Mouse (Mus musculus): ENCODE measurements at regions not wholly inside any gene's neighbourhood (a gene's known extent, or its start where the extent isn't known, plus 50 kb on each side); places are given as distances from the start of the nearest gene placed in this dataset.

- TF ChIP-seq POLR2A (IDR thresholded peaks at IDR 0.05; ENCODE audit: borderline replicate concordance, insufficient read depth, low read length) (no peak), CTCF (IDR thresholded peaks at IDR 0.05; ENCODE audit: borderline replicate concordance, insufficient read depth, low read depth, low read length) (no peak)
- no peak for DNase-seq
- no peaks in the 10 kb centered on the region for H3K4me1 ChIP-seq (ENCODE audit: control insufficient read depth, insufficient read depth, low read length)
- no peak overlapping the region for H3K27ac ChIP-seq (ENCODE audit: insufficient read depth, low read length)
- 85% methylated on average over 9 of the region's 9 CpGs for WGBS
- no peaks in the 10 kb centered on the region for H3K27me3 ChIP-seq (ENCODE audit: control insufficient read depth, insufficient read depth, low read length)
- H3K4me3 ChIP-seq (replicated peaks; ENCODE audit: insufficient read depth, low read depth, low read length): no peak overlapping the region
Observed at GRCm38 (mm10) chr13:51227836-51228235, 57.0 kb downstream of the Nxnl2 start.

DNA sequence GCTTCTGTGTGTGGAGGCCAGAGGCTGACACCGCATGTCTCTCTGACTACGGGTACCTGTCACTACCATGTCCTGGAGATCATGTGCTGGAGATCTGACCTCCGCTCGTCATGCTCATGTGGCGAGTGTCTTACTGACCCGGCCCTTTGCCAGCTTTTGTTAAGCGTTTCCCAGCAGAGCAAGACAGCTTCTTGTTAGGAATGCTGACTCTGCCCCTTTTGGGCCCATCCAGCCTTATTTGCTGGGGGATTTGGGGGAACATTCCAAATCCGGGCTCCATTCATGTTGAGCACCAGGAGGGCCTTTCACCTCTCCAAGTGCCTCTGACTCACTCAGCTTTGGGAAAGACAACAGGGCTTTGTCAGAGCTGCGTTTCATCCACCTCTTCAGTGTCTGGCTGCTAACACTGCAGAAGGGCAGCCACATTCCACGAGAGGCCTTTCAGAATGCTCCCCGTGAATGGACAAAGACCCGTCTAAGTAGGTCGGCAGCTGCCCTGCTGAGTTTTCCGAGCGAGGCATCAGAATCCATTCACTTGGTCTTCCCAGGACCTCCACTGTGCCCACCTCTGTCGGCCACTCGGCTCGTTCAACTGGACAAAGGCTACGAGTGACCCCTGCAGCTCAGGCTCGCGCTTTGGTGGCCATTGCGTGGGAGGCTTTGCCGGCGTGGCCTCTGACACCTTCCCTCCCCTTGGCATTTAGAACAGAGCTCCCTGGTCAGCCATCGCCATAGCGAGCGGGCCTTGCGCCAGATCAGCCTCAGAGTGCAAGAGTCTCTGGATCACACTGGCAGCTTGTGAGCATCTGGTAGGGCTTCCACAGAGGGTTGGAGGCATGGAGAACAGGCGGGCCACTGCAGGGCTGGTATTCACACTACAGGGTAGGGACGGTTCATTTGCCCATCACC lies 58.3 kb downstream of the Nxnl2 start:
- TF ChIP-seq POLR2A (IDR thresholded peaks at IDR 0.05; ENCODE audit: borderline replicate concordance, insufficient read depth, low read length) (no peak), CTCF (IDR thresholded peaks at IDR 0.05; ENCODE audit: borderline replicate concordance, insufficient read depth, low read depth, low read length) (no peak)
- H3K4me1 ChIP-seq (ENCODE audit: control insufficient read depth, insufficient read depth, low read length): no peaks in the 10 kb centered on the region
- WGBS: 18% methylated on average over 30 of the region's 30 CpGs
- H3K4me3 ChIP-seq (replicated peaks; ENCODE audit: insufficient read depth, low read depth, low read length): no peak overlapping the region
- H3K27me3 ChIP-seq (ENCODE audit: control insufficient read depth, insufficient read depth, low read length): no peaks in the 10 kb centered on the region
- DNase-seq: peak; percentile 26 to 36
- no peak overlapping the region for H3K27ac ChIP-seq (ENCODE audit: insufficient read depth, low read length)

GRCm38 (mm10) chr13:51229862-51230261 lies 59.0 kb downstream of the Nxnl2 start:
- no peak overlapping the region for H3K27ac ChIP-seq (ENCODE audit: insufficient read depth, low read length)
- TF ChIP-seq CTCF (IDR thresholded peaks at IDR 0.05; ENCODE audit: borderline replicate concordance, insufficient read depth, low read depth, low read length): no peak
- H3K4me1 ChIP-seq (ENCODE audit: control insufficient read depth, insufficient read depth, low read length): no peaks in the 10 kb centered on the region
- no peaks in the 10 kb centered on the region for H3K27me3 ChIP-seq (ENCODE audit: control insufficient read depth, insufficient read depth, low read length)
- WGBS: 60% methylated on average over 4 of the region's 4 CpGs
- no peak for DNase-seq
- no peak overlapping the region for H3K4me3 ChIP-seq (replicated peaks; ENCODE audit: insufficient read depth, low read depth, low read length)

DNA sequence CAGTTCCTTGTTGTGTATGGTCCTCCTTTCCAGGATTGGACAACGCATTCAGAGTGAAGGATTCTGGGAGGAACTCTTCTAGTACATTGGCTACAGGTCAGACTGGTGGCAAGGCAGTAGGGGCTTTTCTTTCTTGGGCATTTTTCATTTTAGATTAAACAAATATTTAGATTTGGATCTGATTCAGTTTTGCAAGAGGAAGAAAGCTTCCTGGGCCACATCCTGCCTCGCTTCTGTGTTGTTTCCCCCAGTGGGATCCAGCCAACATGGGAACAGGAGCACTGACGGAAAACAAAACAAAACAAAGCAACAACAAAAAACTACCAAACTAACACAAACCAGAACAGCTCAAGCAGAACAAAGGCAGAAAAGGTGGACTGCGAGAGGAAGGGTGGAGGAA lies 60.8 kb downstream of the Nxnl2 start:
- Histone ChIP-seq H3K4me1 (ENCODE audit: control insufficient read depth, insufficient read depth, low read length) (no peaks in the 10 kb centered on the region), H3K4me3 (replicated peaks; ENCODE audit: insufficient read depth, low read depth, low read length) (no peak overlapping the region), H3K27me3 (ENCODE audit: control insufficient read depth, insufficient read depth, low read length) (no peaks in the 10 kb centered on the region), H3K27ac (ENCODE audit: insufficient read depth, low read length) (no peak overlapping the region)
- DNase-seq: no peak
- 82% methylated on average over 4 of the region's 4 CpGs for WGBS
- TF ChIP-seq POLR2A (IDR thresholded peaks at IDR 0.05; ENCODE audit: borderline replicate concordance, insufficient read depth, low read length) (no peak), CTCF (IDR thresholded peaks at IDR 0.05; ENCODE audit: borderline replicate concordance, insufficient read depth, low read depth, low read length) (no peak)

GRCm38 (mm10) chr13:51247378-51247777 lies 76.6 kb downstream of the Nxnl2 start:
- Histone ChIP-seq H3K27me3 (ENCODE audit: control insufficient read depth, insufficient read depth, low read length) (no peaks in the 10 kb centered on the region), H3K4me1 (ENCODE audit: control insufficient read depth, insufficient read depth, low read length) (no peaks in the 10 kb centered on the region; the same call in 1 of the 2 replicates), H3K4me3 (replicated peaks; ENCODE audit: insufficient read depth, low read depth, low read length) (no peak overlapping the region), H3K27ac (ENCODE audit: insufficient read depth, low read length) (no peak overlapping the region)
- TF ChIP-seq CTCF (IDR thresholded peaks at IDR 0.05; ENCODE audit: borderline replicate concordance, insufficient read depth, low read depth, low read length) (no peak), POLR2A (IDR thresholded peaks at IDR 0.05; ENCODE audit: borderline replicate concordance, insufficient read depth, low read length) (no peak)
- 88% methylated on average over 3 of the region's 3 CpGs for WGBS
- DNase-seq: no peak

- TF ChIP-seq CTCF (IDR thresholded peaks at IDR 0.05; ENCODE audit: borderline replicate concordance, insufficient read depth, low read depth, low read length) (no peak), POLR2A (IDR thresholded peaks at IDR 0.05; ENCODE audit: borderline replicate concordance, insufficient read depth, low read length) (no peak)
- 75% methylated on average over 1 of the region's 1 CpGs for WGBS
- DNase-seq: no peak
- no peaks in the 10 kb centered on the region; the same call in 1 of the 2 replicates for H3K4me1 ChIP-seq (ENCODE audit: control insufficient read depth, insufficient read depth, low read length)
- H3K4me3 ChIP-seq (replicated peaks; ENCODE audit: insufficient read depth, low read depth, low read length): no peak overlapping the region
- no peaks in the 10 kb centered on the region for H3K27me3 ChIP-seq (ENCODE audit: control insufficient read depth, insufficient read depth, low read length)
- no peak overlapping the region for H3K27ac ChIP-seq (ENCODE audit: insufficient read depth, low read length)
Observed at GRCm38 (mm10) chr13:51253371-51253770, 82.5 kb downstream of the Nxnl2 start.

DNA sequence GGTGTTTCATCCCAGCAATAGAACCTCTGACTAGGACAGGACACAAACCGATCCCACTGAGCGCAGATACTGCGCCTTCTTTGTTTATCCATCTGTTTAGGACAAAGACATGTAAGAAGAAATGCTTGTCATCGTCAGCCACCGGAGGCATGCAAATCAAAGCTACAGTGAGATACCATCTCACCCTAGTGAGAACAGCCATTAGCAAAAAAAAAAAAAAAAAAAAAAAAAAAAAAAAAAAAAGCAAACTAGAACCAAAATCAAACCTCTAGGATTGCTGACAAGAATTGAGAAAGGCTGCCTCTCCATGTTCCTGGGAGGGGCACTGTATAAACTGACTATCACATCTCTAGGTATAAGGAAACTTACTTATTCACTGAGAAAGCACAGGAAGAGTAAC lies 84.9 kb downstream of the Nxnl2 start:
- Histone ChIP-seq H3K27ac (ENCODE audit: insufficient read depth, low read length) (no peak overlapping the region), H3K4me1 (ENCODE audit: control insufficient read depth, insufficient read depth, low read length) (no peaks in the 10 kb centered on the region; the same call in 1 of the 2 replicates), H3K27me3 (ENCODE audit: control insufficient read depth, insufficient read depth, low read length) (no peaks in the 10 kb centered on the region), H3K4me3 (replicated peaks; ENCODE audit: insufficient read depth, low read depth, low read length) (no peak overlapping the region)
- 88% methylated on average over 5 of the region's 5 CpGs for WGBS
- TF ChIP-seq POLR2A (IDR thresholded peaks at IDR 0.05; ENCODE audit: borderline replicate concordance, insufficient read depth, low read length) (no peak), CTCF (IDR thresholded peaks at IDR 0.05; ENCODE audit: borderline replicate concordance, insufficient read depth, low read depth, low read length) (no peak)
- DNase-seq: no peak

Data from cerebellum, adult 2 months (tissue).